Mouse (Mus musculus): ENCODE measurements around the gene Myh9. TPM values are rescaled to one million over a fixed set of nuclear protein-coding genes. Genes with fewer than 3 reads are reported as not detected.

Gene Myh9
- polyA plus RNA-seq, 1 experiment from 2014 or later = 34.5 TPM

- WGBS = 82% methylated on average over 22 of the region's 22 CpGs
- H3K27me3 ChIP-seq (ENCODE audit: insufficient read depth, poor library complexity, severe bottlenecking) = no peaks in the 10 kb centered on the region
- H3K36me3 ChIP-seq = no peaks in the 10 kb centered on the region
- no peaks in the 10 kb centered on the region for H3K9me3 ChIP-seq
- no peak overlapping the region for H3K4me3 ChIP-seq
- peaks cover 8% of the 10 kb centered on the region for H3K4me1 ChIP-seq
- DNase-seq (ENCODE audit: low spot score) = no peak
- 0 out of 2 replicates have a peak overlapping the region, but pooled peaks have one; percentile 1 for H3K27ac ChIP-seq
These were observed 21.3 kb upstream of the Myh9 start for GRCm38 (mm10) chr15:77862991-77863972.

GRCm38 (mm10) chr15:77860081-77860665, 18.2 kb upstream of the Myh9 start:
- H3K4me1 ChIP-seq = peaks cover 24% of the 10 kb centered on the region
- no peaks in the 10 kb centered on the region for H3K9me3 ChIP-seq
- 77% methylated on average over 1 of the region's 1 CpGs for WGBS
- H3K4me3 ChIP-seq = no peak overlapping the region
- no peak overlapping the region for H3K27ac ChIP-seq
- DNase-seq (ENCODE audit: low spot score) = no peak
- no peaks in the 10 kb centered on the region for H3K27me3 ChIP-seq (ENCODE audit: insufficient read depth, poor library complexity, severe bottlenecking)
- no peaks in the 10 kb centered on the region for H3K36me3 ChIP-seq

GRCm38 (mm10) chr15:77857662-77858156, 15.7 kb upstream of the Myh9 start:
- peak; percentile 90 for DNase-seq (ENCODE audit: low spot score)
- Histone ChIP-seq H3K4me3 (peak overlapping the region; percentile 65), H3K4me1 (peaks cover 24% of the 10 kb centered on the region), H3K27ac (peak overlapping the region; percentile 81), H3K27me3 (ENCODE audit: insufficient read depth, poor library complexity, severe bottlenecking) (no peaks in the 10 kb centered on the region), H3K9me3 (no peaks in the 10 kb centered on the region), H3K36me3 (no peaks in the 10 kb centered on the region)
- 2% methylated on average over 28 of the region's 28 CpGs for WGBS

GRCm38 (mm10) chr15:77856541-77856940, 14.6 kb upstream of the Myh9 start:
- H3K4me3 ChIP-seq = no peak overlapping the region
- no peaks in the 10 kb centered on the region for H3K9me3 ChIP-seq
- H3K4me1 ChIP-seq = peaks cover 24% of the 10 kb centered on the region
- 0 out of 2 replicates have a peak overlapping the region, but pooled peaks have one; percentile 25 for H3K27ac ChIP-seq
- H3K36me3 ChIP-seq = no peaks in the 10 kb centered on the region
- DNase-seq (ENCODE audit: low spot score) = no peak
- WGBS = 56% methylated on average over 5 of the region's 5 CpGs
- H3K27me3 ChIP-seq (ENCODE audit: insufficient read depth, poor library complexity, severe bottlenecking) = no peaks in the 10 kb centered on the region

GRCm38 (mm10) chr15:77855301-77855700, 13.3 kb upstream of the Myh9 start:
- Histone ChIP-seq H3K27me3 (ENCODE audit: insufficient read depth, poor library complexity, severe bottlenecking) (no peaks in the 10 kb centered on the region), H3K36me3 (no peaks in the 10 kb centered on the region), H3K4me3 (no peak overlapping the region), H3K9me3 (no peaks in the 10 kb centered on the region), H3K4me1 (peaks cover 30% of the 10 kb centered on the region), H3K27ac (no peak overlapping the region)
- DNase-seq (ENCODE audit: low spot score) = no peak
- 61% methylated on average over 8 of the region's 8 CpGs for WGBS

GRCm38 (mm10) chr15:77852001-77852400, 10.0 kb upstream of the Myh9 start:
- Histone ChIP-seq H3K4me3 (no peak overlapping the region), H3K36me3 (no peaks in the 10 kb centered on the region), H3K27me3 (ENCODE audit: insufficient read depth, poor library complexity, severe bottlenecking) (no peaks in the 10 kb centered on the region), H3K4me1 (peaks cover 24% of the 10 kb centered on the region), H3K27ac (no peak overlapping the region), H3K9me3 (no peaks in the 10 kb centered on the region)
- 91% methylated on average over 2 of the region's 2 CpGs for WGBS
- no peak for DNase-seq (ENCODE audit: low spot score)

- peaks cover 15% of the 10 kb centered on the region for H3K4me1 ChIP-seq
- no peaks in the 10 kb centered on the region for H3K36me3 ChIP-seq
- WGBS = 33% methylated on average over 3 of the region's 3 CpGs
- DNase-seq (ENCODE audit: low spot score) = no peak
- H3K27me3 ChIP-seq (ENCODE audit: insufficient read depth, poor library complexity, severe bottlenecking) = no peaks in the 10 kb centered on the region
- H3K9me3 ChIP-seq = no peaks in the 10 kb centered on the region
- H3K27ac ChIP-seq = no peak overlapping the region
- H3K4me3 ChIP-seq = no peak overlapping the region
These were observed 9.2 kb upstream of the Myh9 start for GRCm38 (mm10) chr15:77851136-77851535.

GRCm38 (mm10) chr15:77849572-77850229, 7.7 kb upstream of the Myh9 start:
- DNase-seq (ENCODE audit: low spot score) = no peak
- no peak overlapping the region for H3K4me3 ChIP-seq
- H3K27me3 ChIP-seq (ENCODE audit: insufficient read depth, poor library complexity, severe bottlenecking) = no peaks in the 10 kb centered on the region
- H3K27ac ChIP-seq = no peak overlapping the region
- WGBS = 83% methylated on average over 9 of the region's 9 CpGs
- H3K36me3 ChIP-seq = no peaks in the 10 kb centered on the region
- H3K9me3 ChIP-seq = no peaks in the 10 kb centered on the region
- H3K4me1 ChIP-seq = peaks cover 9% of the 10 kb centered on the region

- H3K27me3 ChIP-seq (ENCODE audit: insufficient read depth, poor library complexity, severe bottlenecking) = no peaks in the 10 kb centered on the region
- 0 out of 2 replicates have a peak overlapping the region, but pooled peaks have one; percentile 43 for H3K27ac ChIP-seq
- peaks cover 9% of the 10 kb centered on the region for H3K4me1 ChIP-seq
These were observed 7.1 kb upstream of the Myh9 start for GRCm38 (mm10) chr15:77849039-77849436.

GRCm38 (mm10) chr15:77848415-77849038, 6.6 kb upstream of the Myh9 start:
- DNase-seq (ENCODE audit: low spot score) = no peak
- 89% methylated on average over 16 of the region's 16 CpGs for WGBS
- H3K27ac ChIP-seq = 0 out of 2 replicates have a peak overlapping the region, but pooled peaks have one; percentile 43
- H3K9me3 ChIP-seq = no peaks in the 10 kb centered on the region
- peaks cover 9% of the 10 kb centered on the region for H3K4me1 ChIP-seq
- H3K4me3 ChIP-seq = no peak overlapping the region
- no peaks in the 10 kb centered on the region for H3K27me3 ChIP-seq (ENCODE audit: insufficient read depth, poor library complexity, severe bottlenecking)
- no peaks in the 10 kb centered on the region for H3K36me3 ChIP-seq

More at GRCm38 (mm10) chr15:77849039-77849436, 7.1 kb upstream of the Myh9 start:
- Histone ChIP-seq H3K4me3 (no peak overlapping the region), H3K9me3 (no peaks in the 10 kb centered on the region), H3K36me3 (no peaks in the 10 kb centered on the region)
- 70% methylated on average over 5 of the region's 5 CpGs for WGBS
- no peak for DNase-seq (ENCODE audit: low spot score)

GRCm38 (mm10) chr15:77847826-77848225, 5.9 kb upstream of the Myh9 start:
- 49% methylated on average over 3 of the region's 3 CpGs for WGBS
- Histone ChIP-seq H3K27me3 (ENCODE audit: insufficient read depth, poor library complexity, severe bottlenecking) (no peaks in the 10 kb centered on the region), H3K9me3 (no peaks in the 10 kb centered on the region), H3K4me1 (peaks cover 9% of the 10 kb centered on the region), H3K27ac (no peak overlapping the region), H3K4me3 (no peak overlapping the region), H3K36me3 (no peaks in the 10 kb centered on the region)
- DNase-seq (ENCODE audit: low spot score) = no peak

GRCm38 (mm10) chr15:77847108-77847507, 5.1 kb upstream of the Myh9 start:
- DNase-seq (ENCODE audit: low spot score) = no peak
- Histone ChIP-seq H3K4me1 (peaks cover 9% of the 10 kb centered on the region), H3K9me3 (no peaks in the 10 kb centered on the region), H3K4me3 (no peak overlapping the region), H3K27ac (no peak overlapping the region), H3K27me3 (ENCODE audit: insufficient read depth, poor library complexity, severe bottlenecking) (no peaks in the 10 kb centered on the region), H3K36me3 (no peaks in the 10 kb centered on the region)
- WGBS = 81% methylated on average over 3 of the region's 3 CpGs
